Mouse (Mus musculus) ES-Bruce4 (cell line): ENCODE data around the gene Dnajb12. TPM values are rescaled to one million over a fixed set of nuclear protein-coding genes. Genes with fewer than 3 reads are reported as not detected.

ENCODE experiments used
- H3K27ac ChIP-seq: 2 replicates; pipeline ENCODE4 v1.5.1; 2012; ENCODE audit warnings: low read length, inconsistent platforms; ENCODE audit not compliant: insufficient read depth
- H3K27me3 ChIP-seq: 2 replicates; pipeline ENCODE4 v1.6.1; 2012; ENCODE audit warnings: mild to moderate bottlenecking, low read length, inconsistent platforms; ENCODE audit not compliant: control insufficient read depth, poor library complexity, insufficient read depth, severe bottlenecking
- H3K36me3 ChIP-seq: 2 replicates; pipeline ENCODE4 v1.6.1; 2012; ENCODE audit warnings: inconsistent platforms, mild to moderate bottlenecking, low read length, moderate library complexity; ENCODE audit not compliant: control insufficient read depth, poor library complexity, insufficient read depth, severe bottlenecking
- H3K4me1 ChIP-seq: one replicate; pipeline ENCODE4 v1.8.1; 2011; ENCODE audit warnings: low read length; ENCODE audit not compliant: control insufficient read depth, insufficient read depth
- H3K4me3 ChIP-seq: 2 replicates; pipeline ENCODE4 v1.5.1; 2011; ENCODE audit warnings: low read depth, mild to moderate bottlenecking, low read length
- H3K9ac ChIP-seq: 2 replicates; pipeline ENCODE4 v1.6.1; 2012; ENCODE audit warnings: low read depth, mild to moderate bottlenecking, inconsistent platforms; ENCODE audit not compliant: poor library complexity, severe bottlenecking
- H3K9me3 ChIP-seq: replicated peaks from 2 replicates; pipeline ENCODE4 v1.6.1; 2012; ENCODE audit warnings: mild to moderate bottlenecking, low read length, inconsistent platforms; ENCODE audit not compliant: control insufficient read depth, poor library complexity, insufficient read depth, severe bottlenecking
- CTCF ChIP-seq: IDR thresholded peaks from one replicate; pipeline ENCODE4 v1.8.1; 2011; ENCODE audit warnings: low read depth, low read length
- EP300 ChIP-seq: IDR thresholded peaks from 2 replicates; pipeline ENCODE4 v1.6.1; 2011; ENCODE audit warnings: low read depth, low read length; ENCODE audit not compliant: insufficient read depth
- POLR2A ChIP-seq: IDR thresholded peaks from one replicate; pipeline ENCODE4 v1.8.1; 2011; ENCODE audit warnings: low read length; ENCODE audit not compliant: insufficient read depth
- polyA plus RNA-seq: library from polyadenylated mRNA; stranded (reverse); fragments of >200 nt; gene quantifications from 2 replicates; pipeline ENCODE4 v1.2.4, GENCODE M21; 2011; ENCODE audit warnings: low read depth; ENCODE audit not compliant: missing spikeins, insufficient read depth, insufficient read length

Dnajb12 gene
- polyA plus RNA-seq, 1 experiment: 29.3 TPM

GRCm38 (mm10) chr10:59942281-59942846 is 63.0 kb downstream of the Dnajb12 start:
- Histone ChIP-seq H3K27ac (0 out of 2 replicates have a peak overlapping the region, but pooled peaks have one; percentile 8), H3K4me1 (peaks cover 5% of the 10 kb centered on the region), H3K4me3 (peak overlapping the region; percentile 21), H3K9me3 (no peaks in the 10 kb centered on the region), H3K9ac (0 out of 2 replicates have a peak overlapping the region, but pooled peaks have one; percentile 10), H3K36me3 (no peaks in the 10 kb centered on the region), H3K27me3 (no peaks in the 10 kb centered on the region)
- TF ChIP-seq POLR2A (no peak), EP300 (no peak), CTCF (no peak)

- Histone ChIP-seq H3K27ac (0 out of 2 replicates have a peak overlapping the region, but pooled peaks have one; percentile 8), H3K9me3 (no peaks in the 10 kb centered on the region), H3K4me1 (peaks cover 6% of the 10 kb centered on the region), H3K9ac (peak overlapping the region; percentile 10), H3K36me3 (no peaks in the 10 kb centered on the region), H3K27me3 (no peaks in the 10 kb centered on the region), H3K4me3 (peak overlapping the region; percentile 21)
- no peak for TF ChIP-seq POLR2A
- no peak for TF ChIP-seq CTCF
- TF ChIP-seq EP300: no peak
These were observed 63.6 kb downstream of the Dnajb12 start for GRCm38 (mm10) chr10:59942847-59943420.

- Histone ChIP-seq H3K27me3 (no peaks in the 10 kb centered on the region), H3K4me1 (peaks cover 7% of the 10 kb centered on the region), H3K27ac (0 out of 2 replicates have a peak overlapping the region, but pooled peaks have one; percentile 9), H3K9me3 (no peaks in the 10 kb centered on the region), H3K4me3 (peak overlapping the region; percentile 21), H3K9ac (peak overlapping the region; percentile 10), H3K36me3 (no peaks in the 10 kb centered on the region)
- no peak for TF ChIP-seq CTCF
- no peak for TF ChIP-seq EP300
- TF ChIP-seq POLR2A: no peak
These were observed 64.1 kb downstream of the Dnajb12 start for GRCm38 (mm10) chr10:59943421-59943989.

GRCm38 (mm10) chr10:59945416-59945815 is 66.1 kb downstream of the Dnajb12 start:
- H3K9me3 ChIP-seq: no peaks in the 10 kb centered on the region

GRCm38 (mm10) chr10:59946362-59946761 is 67.0 kb downstream of the Dnajb12 start:
- Histone ChIP-seq H3K4me1 (peaks cover 4% of the 10 kb centered on the region), H3K9ac (no peak overlapping the region), H3K9me3 (no peaks in the 10 kb centered on the region), H3K4me3 (no peak overlapping the region), H3K27me3 (no peaks in the 10 kb centered on the region), H3K27ac (no peak overlapping the region), H3K36me3 (peaks cover 13% of the 10 kb centered on the region)
- TF ChIP-seq CTCF: no peak

More at GRCm38 (mm10) chr10:59945416-59945815, 66.1 kb downstream of the Dnajb12 start:
- Histone ChIP-seq H3K9ac (no peak overlapping the region), H3K4me3 (no peak overlapping the region), H3K27ac (no peak overlapping the region), H3K36me3 (peaks cover 12% of the 10 kb centered on the region), H3K27me3 (no peaks in the 10 kb centered on the region), H3K4me1 (peaks cover 4% of the 10 kb centered on the region)
- TF ChIP-seq POLR2A (no peak), CTCF (no peak), EP300 (no peak)
